Mouse (Mus musculus) thymus, adult 2 months (tissue): ENCODE results near the gene Mphosph9. TPM values are rescaled to one million over a fixed set of nuclear protein-coding genes. Genes with fewer than 3 reads are reported as not detected.
"Not testable (repeated sequence)": the region's sequence is repeated elsewhere in the genome, so short reads cannot be mapped to it uniquely, and the experiment has no call there.

Experiments
- DNase-seq: peaks from one replicate; pipeline ENCODE4 v3.0.0; 2021
- H3K27ac ChIP-seq: fragments of 200-500 bp; 2 replicates; pipeline ENCODE4 v1.5.1; 2012; ENCODE audit warnings: low read length, control low read depth; ENCODE audit not compliant: control insufficient read depth, insufficient read depth
- H3K27me3 ChIP-seq: fragments of 200-500 bp; 2 replicates; pipeline ENCODE4 v1.6.1; 2012; ENCODE audit warnings: mild to moderate bottlenecking, low read length, moderate library complexity, mixed read lengths; ENCODE audit not compliant: control insufficient read depth, insufficient read depth
- H3K36me3 ChIP-seq: fragments of 200-500 bp; 2 replicates; pipeline ENCODE4 v1.6.1; 2012; ENCODE audit warnings: mild to moderate bottlenecking, low read length, moderate library complexity; ENCODE audit not compliant: control insufficient read depth, insufficient read depth
- H3K4me1 ChIP-seq: fragments of 200-500 bp; replicated peaks from 2 replicates; pipeline ENCODE4 v1.6.1; 2012; ENCODE audit warnings: low read length; ENCODE audit not compliant: control insufficient read depth, insufficient read depth
- H3K4me3 ChIP-seq: fragments of 200-500 bp; 2 replicates; pipeline ENCODE4 v1.5.1; 2012; ENCODE audit warnings: mild to moderate bottlenecking, low read length, control low read depth, moderate library complexity; ENCODE audit not compliant: control insufficient read depth, insufficient read depth
- CTCF ChIP-seq: fragments of 200-500 bp; IDR thresholded peaks from 2 replicates; pipeline ENCODE4 v1.5.1; 2012; ENCODE audit warnings: mild to moderate bottlenecking, control low read depth, low read length, moderate library complexity, borderline replicate concordance; ENCODE audit not compliant: control insufficient read depth, poor library complexity, insufficient read depth; ENCODE audit errors: extremely low read depth
- POLR2A ChIP-seq: fragments of 200-500 bp; IDR thresholded peaks from 2 replicates; pipeline ENCODE4 v1.6.1; 2012; ENCODE audit warnings: mild to moderate bottlenecking, low read length, control low read depth, moderate library complexity; ENCODE audit not compliant: control insufficient read depth, poor library complexity, insufficient read depth; ENCODE audit errors: extremely low read depth
- WGBS: fragments of 180-500 bp; shearing (Covaris S2); methylation state at CpG from one replicate; pipeline ENCODE4 v1.1.7; 2018; 5-methylcytosine and 5-hydroxymethylcytosine counted together
- polyA plus RNA-seq: library from polyadenylated mRNA; depleted of rRNA; stranded (reverse); fragments of >200 nt; gene quantifications from 2 replicates; pipeline ENCODE4 v1.2.3, GENCODE M21; 2012

Gene Mphosph9
- polyA plus RNA-seq, 1 experiment: 16.2 TPM

GRCm38 (mm10) chr5:124352141-124352920 lies 24.6 kb upstream of the Mphosph9 start:
- peak; percentile 70 for DNase-seq
- no peaks in the 10 kb centered on the region for H3K27me3 ChIP-seq
- H3K36me3 ChIP-seq: peaks cover 15% of the 10 kb centered on the region
- WGBS: 1% methylated on average over 30 of the region's 30 CpGs
- peak; percentile 46; the same call in 1 of the 2 replicates for TF ChIP-seq POLR2A
- TF ChIP-seq CTCF: peak; percentile 11; the same call in 1 of the 2 replicates
- peak overlapping the region; percentile 66 for H3K4me3 ChIP-seq
- H3K4me1 ChIP-seq: peaks cover 32% of the 10 kb centered on the region
- peak overlapping the region; percentile 57; the same call in 1 of the 2 replicates for H3K27ac ChIP-seq

GRCm38 (mm10) chr5:124351604-124352003 lies 23.8 kb upstream of the Mphosph9 start:
- peaks cover 32% of the 10 kb centered on the region for H3K4me1 ChIP-seq
- 69% methylated on average over 3 of the region's 3 CpGs for WGBS
- no peak for TF ChIP-seq CTCF
- TF ChIP-seq POLR2A: no peak
- peak overlapping the region; percentile 55; the same call in 1 of the 2 replicates for H3K27ac ChIP-seq
- no peak overlapping the region for H3K4me3 ChIP-seq
- peak; percentile 10 for DNase-seq
- H3K36me3 ChIP-seq: peaks cover 20% of the 10 kb centered on the region
- H3K27me3 ChIP-seq: no peaks in the 10 kb centered on the region

- DNase-seq: peak; percentile 19
- Histone ChIP-seq H3K36me3 (peaks cover 22% of the 10 kb centered on the region), H3K4me3 (no peak overlapping the region), H3K27ac (peak overlapping the region; percentile 55; the same call in 1 of the 2 replicates), H3K27me3 (no peaks in the 10 kb centered on the region), H3K4me1 (peaks cover 32% of the 10 kb centered on the region)
- TF ChIP-seq POLR2A: no peak
- TF ChIP-seq CTCF: no peak
- WGBS: 47% methylated on average over 7 of the region's 7 CpGs
These were observed 23.4 kb upstream of the Mphosph9 start for GRCm38 (mm10) chr5:124351111-124351560.

- Histone ChIP-seq H3K4me1 (peaks cover 30% of the 10 kb centered on the region), H3K36me3 (peaks cover 24% of the 10 kb centered on the region), H3K4me3 (no peak overlapping the region), H3K27ac (no peak overlapping the region), H3K27me3 (no peaks in the 10 kb centered on the region)
- TF ChIP-seq CTCF: no peak
- no peak for DNase-seq
- WGBS: 31% methylated on average over 2 of the region's 2 CpGs
These were observed 22.6 kb upstream of the Mphosph9 start for GRCm38 (mm10) chr5:124350350-124350749.

- TF ChIP-seq POLR2A: no peak
- no peak for TF ChIP-seq CTCF
- Histone ChIP-seq H3K27me3 (no peaks in the 10 kb centered on the region), H3K4me3 (no peak overlapping the region), H3K27ac (no peak overlapping the region), H3K36me3 (peaks cover 30% of the 10 kb centered on the region), H3K4me1 (peaks cover 28% of the 10 kb centered on the region)
- 97% methylated on average over 17 of the region's 17 CpGs for WGBS
- DNase-seq: no peak
These were observed 21.4 kb upstream of the Mphosph9 start for GRCm38 (mm10) chr5:124349196-124349595.

- Histone ChIP-seq H3K27me3 (no peaks in the 10 kb centered on the region), H3K4me1 (no peaks in the 10 kb centered on the region; the same call in 1 of the 2 replicates), H3K4me3 (no peak overlapping the region), H3K27ac (no peak overlapping the region), H3K36me3 (peaks cover 14% of the 10 kb centered on the region)
- 97% methylated on average over 8 of the region's 8 CpGs for WGBS
- DNase-seq: no peak
- TF ChIP-seq CTCF: no peak
- no peak for TF ChIP-seq POLR2A
These were observed 15.1 kb upstream of the Mphosph9 start for GRCm38 (mm10) chr5:124342897-124343296.

GRCm38 (mm10) chr5:124341753-124342339 lies 14.1 kb upstream of the Mphosph9 start:
- H3K27me3 ChIP-seq: not testable (repeated sequence)
- peak; percentile 33 for DNase-seq
- WGBS: 86% methylated on average over 6 of the region's 6 CpGs

More at GRCm38 (mm10) chr5:124341753-124342339, 14.1 kb upstream of the Mphosph9 start:
- H3K4me1 ChIP-seq, H3K4me3 ChIP-seq, H3K27ac ChIP-seq: not testable (repeated sequence)
- peaks cover 12% of the 10 kb centered on the region for H3K36me3 ChIP-seq
